Mouse (Mus musculus) cerebellum, adult 2 months (tissue): ENCODE measurements at regions not wholly inside any gene's neighbourhood (a gene's known extent, or its start where the extent isn't known, plus 50 kb on each side); places are given as distances from the start of the nearest gene placed in this dataset.
A peak's percentile ranks its signal among the peaks of the same experiment; 100 is the strongest.

Experiments
- DNase-seq, 2 experiments: peaks; one replicate each; pipeline ENCODE4 v3.0.0; 2021
- H3K27ac ChIP-seq: fragments of 200-500 bp; 2 replicates; pipeline ENCODE4 v1.5.1; 2012; ENCODE audit warnings: low read length, control low read depth, inconsistent platforms; ENCODE audit not compliant: insufficient read depth
- H3K27me3 ChIP-seq: fragments of 200-500 bp; 2 replicates; pipeline ENCODE4 v1.6.1; 2012; ENCODE audit warnings: inconsistent platforms, mild to moderate bottlenecking, low read length, moderate library complexity; ENCODE audit not compliant: control insufficient read depth, insufficient read depth
- H3K4me1 ChIP-seq: fragments of 200-500 bp; 2 replicates; pipeline ENCODE4 v1.6.1; 2011; ENCODE audit warnings: low read length; ENCODE audit not compliant: control insufficient read depth, insufficient read depth
- H3K4me3 ChIP-seq: fragments of 200-500 bp; replicated peaks from 2 replicates; pipeline ENCODE3; 2011; ENCODE audit warnings: mild to moderate bottlenecking, low read depth, low read length, control low read depth; ENCODE audit not compliant: insufficient read depth
- CTCF ChIP-seq: fragments of 200-500 bp; IDR thresholded peaks from 2 replicates; pipeline ENCODE4 v1.5.1; 2011; ENCODE audit warnings: low read depth, mild to moderate bottlenecking, control low read depth, low read length, moderate library complexity, borderline replicate concordance; ENCODE audit not compliant: insufficient read depth
- POLR2A ChIP-seq: fragments of 200-500 bp; IDR thresholded peaks from 2 replicates; pipeline ENCODE4 v1.6.1; 2011; ENCODE audit warnings: low read length, control low read depth, borderline replicate concordance; ENCODE audit not compliant: insufficient read depth
- WGBS: fragments of 180-500 bp; shearing (Covaris S2); methylation state at CpG from one replicate; pipeline ENCODE4 v1.1.7; 2018; 5-methylcytosine and 5-hydroxymethylcytosine counted together

DNA sequence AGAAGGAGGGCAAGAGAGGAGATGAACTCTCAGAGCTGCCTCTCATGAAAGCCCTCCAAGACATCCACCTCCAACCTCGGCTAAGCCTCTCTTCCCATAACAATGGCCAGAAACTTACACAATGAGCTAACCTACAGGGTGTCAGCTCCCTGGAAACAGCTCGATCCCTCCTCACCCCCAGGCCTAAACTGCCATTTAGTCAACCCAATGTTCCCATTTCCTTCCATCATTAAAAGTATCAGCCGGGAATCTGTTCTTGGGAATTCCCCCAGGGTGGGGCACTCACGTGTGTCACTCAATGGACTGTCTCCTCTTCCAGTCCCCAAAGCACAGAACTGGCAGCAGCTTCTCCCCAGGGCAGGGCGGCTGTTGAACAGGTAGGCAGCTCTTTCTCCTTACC, 236.3 kb downstream of the Rab11fip2 start:
- no peaks in the 10 kb centered on the region for H3K4me1 ChIP-seq
- TF ChIP-seq CTCF (no peak), POLR2A (no peak)
- no peak for DNase-seq
- 54% methylated on average over 5 of the region's 5 CpGs for WGBS
- no peak overlapping the region for H3K27ac ChIP-seq
- H3K4me3 ChIP-seq = no peak overlapping the region
- H3K27me3 ChIP-seq = no peaks in the 10 kb centered on the region; the same call in 1 of the 2 replicates

DNA sequence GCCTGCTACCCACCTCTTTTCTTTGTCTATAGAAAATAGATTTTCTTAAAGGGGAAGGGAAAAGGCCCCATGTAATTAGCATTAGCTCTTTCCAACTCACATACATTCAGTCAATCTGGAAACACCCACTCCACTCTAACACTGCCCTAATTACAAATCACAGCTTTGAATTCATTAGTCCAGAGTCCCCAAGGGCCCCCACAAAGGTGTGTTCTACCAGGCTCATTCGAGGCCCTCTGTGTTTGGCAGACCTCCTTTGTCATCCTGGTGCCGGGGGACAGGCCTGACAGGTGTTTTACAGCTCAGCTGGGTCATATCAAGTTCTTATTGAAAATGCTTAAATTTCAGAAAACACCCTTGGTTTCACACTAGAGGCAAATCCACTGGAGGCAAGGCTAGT, 234.3 kb downstream of the Rab11fip2 start:
- Histone ChIP-seq H3K27ac (no peak overlapping the region), H3K4me1 (no peaks in the 10 kb centered on the region), H3K27me3 (no peaks in the 10 kb centered on the region; the same call in 1 of the 2 replicates), H3K4me3 (no peak overlapping the region)
- TF ChIP-seq POLR2A (no peak), CTCF (no peak)
- 48% methylated on average over 2 of the region's 2 CpGs for WGBS
- DNase-seq = no peak

GRCm38 (mm10) chr19:59715086-59715485, 228.4 kb downstream of the Rab11fip2 start:
- Histone ChIP-seq H3K27me3 (no peaks in the 10 kb centered on the region; the same call in 1 of the 2 replicates), H3K4me3 (no peak overlapping the region), H3K27ac (no peak overlapping the region), H3K4me1 (no peaks in the 10 kb centered on the region)
- DNase-seq = no peak
- TF ChIP-seq CTCF = no peak
- no peak for TF ChIP-seq POLR2A
- WGBS = 69% methylated on average over 2 of the region's 2 CpGs

DNA sequence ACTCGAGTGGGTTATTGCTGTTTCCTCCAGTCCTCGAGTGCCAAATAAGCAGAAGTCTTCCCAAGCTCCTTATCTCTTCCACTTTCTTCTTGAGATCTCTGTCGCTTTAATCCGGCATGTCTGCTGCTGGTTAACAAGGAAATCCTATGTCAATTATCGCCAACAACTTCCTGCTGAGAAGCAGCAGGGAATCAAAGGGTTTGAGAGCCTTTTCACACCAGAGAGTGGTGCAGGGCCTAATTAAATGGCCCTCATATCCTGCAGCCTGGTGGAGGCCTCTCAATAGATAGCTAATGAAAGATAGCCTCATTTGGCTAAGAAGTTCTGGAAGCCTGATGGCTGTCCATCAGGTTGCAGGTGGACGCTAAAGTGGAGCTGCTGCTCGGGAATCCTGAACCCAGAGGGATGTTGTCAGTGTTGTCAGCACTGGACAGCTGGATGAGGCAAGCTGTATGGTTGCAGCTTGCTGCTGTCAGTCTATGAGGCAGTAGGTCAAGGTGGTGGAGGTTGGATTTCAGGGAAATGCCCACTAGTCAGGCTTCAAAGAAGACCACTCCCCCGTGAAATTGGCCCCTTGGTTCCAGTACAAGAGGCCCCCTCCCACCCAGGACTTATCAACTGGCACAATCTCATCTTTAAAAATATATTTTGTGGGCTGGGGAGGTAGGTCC, 225.5 kb downstream of the Rab11fip2 start:
- Histone ChIP-seq H3K27ac (no peak overlapping the region), H3K4me3 (no peak overlapping the region), H3K27me3 (no peaks in the 10 kb centered on the region; the same call in 1 of the 2 replicates), H3K4me1 (no peaks in the 10 kb centered on the region)
- no peak for DNase-seq
- TF ChIP-seq POLR2A (no peak), CTCF (no peak)
- 11% methylated on average over 8 of the region's 8 CpGs for WGBS

DNA sequence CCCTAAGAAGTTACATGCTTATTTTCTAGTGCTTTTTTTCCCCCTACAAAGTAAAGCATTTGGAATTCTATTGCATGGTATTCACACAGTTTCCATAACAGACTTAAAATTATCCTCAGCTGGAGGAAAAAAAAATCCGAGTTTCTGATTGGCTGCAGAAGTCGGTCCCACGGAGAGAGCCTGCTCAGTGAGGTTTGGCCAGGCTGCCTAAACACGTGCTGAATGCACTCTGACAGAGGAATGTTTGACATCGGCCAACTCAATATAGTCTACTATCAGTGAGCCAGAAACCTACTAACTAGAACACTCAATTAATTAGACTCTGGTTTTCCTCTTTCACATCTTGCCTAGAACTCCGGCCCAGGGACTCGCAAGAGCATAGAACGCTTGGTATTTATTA, 204.9 kb downstream of the Rab11fip2 start:
- no peak overlapping the region for H3K4me3 ChIP-seq
- TF ChIP-seq POLR2A = no peak
- no peak for TF ChIP-seq CTCF
- no peaks in the 10 kb centered on the region for H3K27me3 ChIP-seq
- WGBS = 33% methylated on average over 8 of the region's 8 CpGs
- H3K27ac ChIP-seq = no peak overlapping the region
- no peaks in the 10 kb centered on the region for H3K4me1 ChIP-seq
- no peak for DNase-seq

- Histone ChIP-seq H3K4me3 (no peak overlapping the region), H3K4me1 (no peaks in the 10 kb centered on the region), H3K27ac (no peak overlapping the region), H3K27me3 (no peaks in the 10 kb centered on the region)
- DNase-seq = peak in 1 of 2 experiments; percentile 1
- WGBS = 12% methylated on average over 3 of the region's 3 CpGs
- no peak for TF ChIP-seq POLR2A
- TF ChIP-seq CTCF = peak; percentile 51; the same call in 1 of the 2 replicates
Observed at GRCm38 (mm10) chr19:59742946-59743345, 200.5 kb downstream of the Rab11fip2 start.

DNA sequence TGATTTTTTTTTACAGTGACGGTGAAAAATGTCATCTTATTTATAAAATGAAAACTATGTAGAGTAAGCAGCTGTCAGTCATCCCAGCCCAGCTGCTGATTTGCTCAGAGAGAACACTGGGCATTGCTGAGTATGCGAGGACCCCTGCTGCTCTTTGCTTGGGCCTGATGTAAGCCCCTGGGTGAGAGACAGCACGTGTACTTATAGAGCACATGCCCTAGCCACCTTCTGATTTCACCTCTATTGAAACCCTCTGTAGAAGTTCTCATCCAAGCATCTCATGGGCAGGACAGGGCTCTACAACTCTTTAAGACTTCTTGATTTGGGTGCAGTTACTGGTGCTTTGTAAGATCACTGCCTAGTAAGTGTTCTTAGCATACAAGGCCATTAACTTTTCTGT, 182.2 kb downstream of the Rab11fip2 start:
- 52% methylated on average over 3 of the region's 3 CpGs for WGBS
- H3K4me1 ChIP-seq = no peaks in the 10 kb centered on the region
- H3K27me3 ChIP-seq = no peaks in the 10 kb centered on the region
- no peak overlapping the region for H3K4me3 ChIP-seq
- H3K27ac ChIP-seq = no peak overlapping the region
- DNase-seq = no peak
- TF ChIP-seq POLR2A = no peak
- no peak for TF ChIP-seq CTCF

DNA sequence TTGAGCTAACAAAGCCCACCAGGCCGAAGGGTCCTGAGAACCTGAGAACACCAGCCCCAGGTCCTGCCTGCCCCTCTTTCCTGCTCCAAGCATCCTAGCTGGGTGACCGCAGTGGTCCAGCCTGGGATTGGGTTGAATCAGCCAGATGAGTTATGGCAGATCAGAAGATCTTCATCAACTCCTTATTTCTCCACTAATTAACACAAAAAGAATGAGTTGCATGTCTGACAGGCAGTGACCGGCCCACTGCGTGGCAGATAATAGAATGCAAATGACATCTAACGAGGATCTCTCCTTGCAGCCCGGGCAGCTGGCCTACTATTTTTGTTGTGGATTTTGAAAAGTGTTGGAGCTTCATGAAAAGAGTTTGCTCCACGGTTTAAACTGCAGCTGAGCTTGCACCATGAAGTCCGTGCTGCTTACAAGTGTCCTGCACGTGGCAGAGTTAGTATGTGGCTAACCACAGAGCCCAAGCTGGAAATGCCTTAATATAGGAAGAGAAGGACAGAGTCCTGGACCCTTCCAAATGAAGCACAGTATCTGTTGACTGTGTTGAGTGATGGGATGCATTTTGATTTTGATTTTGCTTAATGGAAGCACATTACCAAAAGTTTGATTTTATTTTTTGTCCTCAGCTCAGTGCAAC, 158.9 kb downstream of the Rab11fip2 start:
- no peak for DNase-seq
- TF ChIP-seq CTCF (no peak), POLR2A (no peak)
- 46% methylated on average over 9 of the region's 9 CpGs for WGBS

More for the DNA sequence above, 158.9 kb downstream of the Rab11fip2 start:
- H3K4me1 ChIP-seq = no peaks in the 10 kb centered on the region; the same call in 1 of the 2 replicates
- no peak overlapping the region for H3K27ac ChIP-seq
- H3K27me3 ChIP-seq = no peaks in the 10 kb centered on the region
- no peak overlapping the region for H3K4me3 ChIP-seq
